Mouse (Mus musculus): ENCODE measurements around the gene Thap3. TPM values are rescaled to one million over a fixed set of nuclear protein-coding genes. Genes with fewer than 3 reads are reported as not detected.

Gene Thap3
- total RNA-seq, 2 experiments from 2014 or later: 28.0 to 32.2 TPM

GRCm38 (mm10) chr4:151948497-151949471, 40.0 kb downstream of the Thap3 start:
- DNase-seq: no peak
- intact Hi-C loops (cut with DNase I; ENCODE audit: low total_unique reads): no loop called here

GRCm38 (mm10) chr4:151946211-151946610, 42.6 kb downstream of the Thap3 start:
- DNase-seq: no peak
- intact Hi-C loops (cut with DNase I; ENCODE audit: low total_unique reads): no loop called here

GRCm38 (mm10) chr4:151938089-151938488, 50.7 kb downstream of the Thap3 start:
- DNase-seq: no peak
- intact Hi-C loops (cut with DNase I; ENCODE audit: low total_unique reads): no loop called here

GRCm38 (mm10) chr4:151937441-151937840, 51.4 kb downstream of the Thap3 start:
- intact Hi-C loops (cut with DNase I; ENCODE audit: low total_unique reads): no loop called here
- no peak for DNase-seq

- no peak for DNase-seq
- intact Hi-C loops (cut with DNase I; ENCODE audit: low total_unique reads): no loop called here
Observed at GRCm38 (mm10) chr4:151934215-151934572, 54.6 kb downstream of the Thap3 start.

- intact Hi-C loops (cut with DNase I; ENCODE audit: low total_unique reads): no loop called here
- DNase-seq: peak; percentile 90
Observed at GRCm38 (mm10) chr4:151933505-151934214, 55.1 kb downstream of the Thap3 start, which contains the start of gene Dnajc11. Dnajc11 (plus strand) TSS chr4:151933691.

Other genes starting within 250 kb of the Thap3 start
- 10 to 100 TPM; 66.1 to 84.1 TPM for gene Camta1, start 127.1 kb downstream of the Thap3 start, total RNA-seq (2021)
- gene Dnajc11, start 55.3 kb downstream of the Thap3 start, total RNA-seq (2021): 10 to 100 TPM; 66.1 to 75.2 TPM
- 1 to 10 TPM; 4.1 to 4.4 TPM for gene Phf13, start 7.3 kb upstream of the Thap3 start, total RNA-seq (2021)
- 10 to 100 TPM; 26.9 to 31.8 TPM for gene Klhl21, start 19.8 kb upstream of the Thap3 start, total RNA-seq (2021)
- 1 to 10 TPM; 1.8 to 3.3 TPM for gene Zbtb48, start 38.7 kb upstream of the Thap3 start, total RNA-seq (2021)
- 1 to 10 TPM in 1 of 2 experiments, under 1 TPM in 1; 0.80 to 1.3 TPM for gene Tas1r1, start 49.6 kb upstream of the Thap3 start, total RNA-seq (2021)
- gene Nol9, start 50.3 kb upstream of the Thap3 start, total RNA-seq (2021): 1 to 10 TPM; 7.7 to 9.1 TPM
- 10 to 100 TPM; 11.2 to 17.1 TPM for gene Plekhg5, start 83.5 kb upstream of the Thap3 start, total RNA-seq (2021)
- 1 to 10 TPM in 1 of 2 experiments, under 1 TPM in 1; 0.74 to 1.1 TPM for gene Tnfrsf25, start 126.9 kb upstream of the Thap3 start, total RNA-seq (2021)
- gene Espn, start 163.4 kb upstream of the Thap3 start, total RNA-seq (2021): under 1 TPM; 0.58 to 0.90 TPM
- gene Hes2, start 169.9 kb upstream of the Thap3 start, total RNA-seq (2021): not detected
- 10 to 100 TPM; 12.5 to 13.2 TPM for gene Acot7, start 189.1 kb upstream of the Thap3 start, total RNA-seq (2021)